Mouse (Mus musculus): ENCODE measurements around the gene Ankrd34a.

Gene Ankrd34a

GRCm38 (mm10) chr3:96571336-96571735 is 25.1 kb upstream of the Ankrd34a start:
- no peak for TF ChIP-seq GATA4 (IDR thresholded peaks at IDR 0.05; ENCODE audit: insufficient replicate concordance, low read length)

- peak; percentile 88 for TF ChIP-seq GATA4 (IDR thresholded peaks at IDR 0.05; ENCODE audit: insufficient replicate concordance, low read length)
Measured at GRCm38 (mm10) chr3:96571896-96572698, 24.3 kb upstream of the Ankrd34a start.

GRCm38 (mm10) chr3:96573611-96574511 is 22.6 kb upstream of the Ankrd34a start:
- TF ChIP-seq GATA4 (IDR thresholded peaks at IDR 0.05; ENCODE audit: insufficient replicate concordance, low read length), result peak; percentile 92

- TF ChIP-seq GATA4 (IDR thresholded peaks at IDR 0.05; ENCODE audit: insufficient replicate concordance, low read length), result no peak
Measured at GRCm38 (mm10) chr3:96575272-96575984, 21.0 kb upstream of the Ankrd34a start.

GRCm38 (mm10) chr3:96576005-96576658 is 20.3 kb upstream of the Ankrd34a start:
- TF ChIP-seq GATA4 (IDR thresholded peaks at IDR 0.05; ENCODE audit: insufficient replicate concordance, low read length), result no peak

GRCm38 (mm10) chr3:96576690-96577541 is 19.5 kb upstream of the Ankrd34a start, which contains the start of gene Gm16253:
Gm16253 (plus strand) TSS chr3:96576984.
- peak; percentile 70; the same call in 1 of the 2 replicates for TF ChIP-seq GATA4 (IDR thresholded peaks at IDR 0.05; ENCODE audit: insufficient replicate concordance, low read length)

- TF ChIP-seq GATA4 (IDR thresholded peaks at IDR 0.05; ENCODE audit: insufficient replicate concordance, low read length), result no peak
Measured at GRCm38 (mm10) chr3:96577566-96577965, 18.9 kb upstream of the Ankrd34a start.

- TF ChIP-seq GATA4 (IDR thresholded peaks at IDR 0.05; ENCODE audit: insufficient replicate concordance, low read length), result no peak
Measured at GRCm38 (mm10) chr3:96578561-96579238, 17.7 kb upstream of the Ankrd34a start.

GRCm38 (mm10) chr3:96579239-96579750 is 17.1 kb upstream of the Ankrd34a start:
- TF ChIP-seq GATA4 (IDR thresholded peaks at IDR 0.05; ENCODE audit: insufficient replicate concordance, low read length), result no peak

GRCm38 (mm10) chr3:96579885-96580454 is 16.5 kb upstream of the Ankrd34a start:
- peak; percentile 100 for TF ChIP-seq GATA4 (IDR thresholded peaks at IDR 0.05; ENCODE audit: insufficient replicate concordance, low read length)

- no peak for TF ChIP-seq GATA4 (IDR thresholded peaks at IDR 0.05; ENCODE audit: insufficient replicate concordance, low read length)
Measured at GRCm38 (mm10) chr3:96581141-96581540, 15.3 kb upstream of the Ankrd34a start.

- TF ChIP-seq GATA4 (IDR thresholded peaks at IDR 0.05; ENCODE audit: insufficient replicate concordance, low read length), result no peak
Measured at GRCm38 (mm10) chr3:96581771-96582515, 14.5 kb upstream of the Ankrd34a start.

Measured in liver, adult (tissue).